Mouse (Mus musculus) lung, postnatal 10 days (tissue): ENCODE measurements around the gene Olfr605.
"Not testable (repeated sequence)": the region's sequence is repeated elsewhere in the genome, so short reads cannot be mapped to it uniquely, and the experiment has no call there.

Experiments
- DNase-seq: peaks from one replicate; pipeline ENCODE4 v3.0.0; 2021

The Olfr605 gene

GRCm38 (mm10) chr7:103445339-103445738 lies at the start of gene Olfr605:
Gene Olfr605, minus strand, starts transcription at chr7:103445439.
- DNase-seq = no peak

DNA sequence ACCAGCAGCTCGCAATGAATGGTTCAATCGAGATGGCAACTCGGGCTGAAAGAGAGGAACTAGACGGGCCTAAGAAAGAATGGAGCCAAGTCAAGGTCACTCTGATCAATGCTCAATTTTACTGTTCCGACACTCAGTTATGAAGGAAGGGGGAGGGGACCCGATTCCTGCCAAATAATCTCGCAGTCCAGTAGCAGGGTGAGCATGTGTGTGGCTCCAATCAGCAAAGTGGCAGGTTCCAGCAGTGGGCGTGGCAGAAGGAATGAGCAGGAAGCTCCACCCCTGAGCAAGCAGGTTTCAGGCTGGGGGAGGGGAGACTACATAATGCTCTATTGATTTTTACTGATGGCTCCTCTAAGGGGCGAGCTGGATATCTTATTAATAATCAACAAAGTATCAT lies 31.9 kb upstream of the Olfr605 start:
- not testable (repeated sequence) for DNase-seq

- no peak for DNase-seq
Measured at GRCm38 (mm10) chr7:103469577-103469976, 24.3 kb upstream of the Olfr605 start, which contains the start of gene Olfr608. Gene Olfr608, plus strand, starts transcription at chr7:103469877.

GRCm38 (mm10) chr7:103460590-103460989 lies 15.4 kb upstream of the Olfr605 start:
- DNase-seq = no peak

DNA sequence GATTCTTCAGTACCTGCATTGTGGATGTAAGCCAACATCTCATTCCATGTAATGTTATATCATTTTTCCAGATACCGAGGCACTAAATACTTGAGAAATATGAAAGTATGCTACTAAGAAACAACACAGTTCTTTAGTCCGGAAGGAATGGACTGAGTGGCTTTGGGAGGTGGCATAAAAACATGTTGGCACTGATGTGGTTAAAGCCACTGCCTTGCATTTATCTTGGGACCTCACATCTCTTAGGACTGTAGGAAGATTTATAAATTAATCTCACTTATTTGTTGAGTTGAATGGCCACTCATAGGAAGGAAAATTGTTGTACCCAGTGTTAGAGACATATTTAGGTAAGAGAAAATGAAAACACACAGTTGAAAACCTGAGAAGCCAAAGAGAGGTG lies 3.5 kb upstream of the Olfr605 start, which contains the start of gene Olfr606:
Gene Olfr606 (plus strand): TSS at position 301 of the 400 bp plus-strand sequence.
- DNase-seq = no peak

- DNase-seq = not testable (repeated sequence)
Measured at GRCm38 (mm10) chr7:103414772-103415171, 30.5 kb downstream of the Olfr605 start, which contains the start of gene Usp17lc. Gene Usp17lc, plus strand, starts transcription at chr7:103415072.

GRCm38 (mm10) chr7:103406521-103407055 lies 38.7 kb downstream of the Olfr605 start:
- not testable (repeated sequence) for DNase-seq

GRCm38 (mm10) chr7:103398981-103399380 lies 46.3 kb downstream of the Olfr605 start:
- no peak for DNase-seq

DNA sequence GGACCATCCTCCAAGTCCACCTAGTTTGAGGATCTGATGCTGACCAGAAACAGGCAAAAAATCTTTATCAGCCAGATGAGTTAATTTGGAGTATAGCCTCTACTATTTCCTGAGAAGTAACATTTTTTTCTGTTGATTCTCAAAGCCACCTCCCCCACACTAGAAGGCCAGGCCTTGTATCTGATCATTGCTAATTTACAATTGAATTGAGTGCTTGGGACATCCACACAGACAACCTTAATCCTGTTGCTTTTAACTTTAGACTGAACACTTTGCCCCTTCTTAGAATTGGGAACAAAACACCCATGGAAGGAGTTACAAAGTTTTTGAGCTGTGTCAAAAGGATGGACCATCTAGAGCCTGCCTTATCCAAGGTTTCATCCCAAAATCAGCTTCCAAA lies 47.5 kb downstream of the Olfr605 start:
- no peak for DNase-seq
